Mouse (Mus musculus) cerebellum, adult (tissue): ENCODE data around the gene Ticrr.

Experiments used
- ATAC-seq: cut with Nextera tagmentation; 2 replicates; pipeline ENCODE4 v1.9.2; 2017; ENCODE audit warnings: mild to moderate bottlenecking, moderate library complexity, mixed read lengths; ENCODE audit not compliant: insufficient number of reproducible peaks, low FRiP score, low TSS enrichment

Ticrr gene

GRCm38 (mm10) chr7:79744051-79744450 lies 84.1 kb downstream of the Ticrr start:
- ATAC-seq, result no peak

- no peak for ATAC-seq
Measured at GRCm38 (mm10) chr7:79744585-79744984, 84.6 kb downstream of the Ticrr start.

GRCm38 (mm10) chr7:79747659-79748058 lies 87.7 kb downstream of the Ticrr start:
- ATAC-seq, result no peak
